Mouse (Mus musculus) layer of hippocampus, adult 2 months (tissue): ENCODE data around the gene Chst10. TPM values are rescaled to one million over a fixed set of nuclear protein-coding genes. Genes with fewer than 3 reads are reported as not detected.

Experiments
- DNase-seq, 2 experiments: peaks; one replicate each; pipeline ENCODE4 v3.0.0; 2022; ENCODE audit warnings: low spot score in 2 of 2
- H3K27ac ChIP-seq: fragments of 200-600 bp; 2 replicates; pipeline ENCODE4 v1.8.1; 2022
- H3K4me3 ChIP-seq: fragments of 200-600 bp; 2 replicates; pipeline ENCODE4 v1.8.1; 2022; ENCODE audit warnings: mild to moderate bottlenecking
- CTCF ChIP-seq: fragments of 200-600 bp; conservative IDR thresholded peaks from 2 replicates; pipeline ENCODE4 v1.8.1; 2022; ENCODE audit warnings: antibody characterized with exemption, mild to moderate bottlenecking, moderate library complexity
- total RNA-seq, 2 experiments: library from RNA; stranded (reverse); gene quantifications; 2 replicates each; pipeline ENCODE4 v1.2.3; 2021

Chst10 gene
- total RNA-seq, 2 experiments from 2014 or later = 52.6 to 56.3 TPM

DNA sequence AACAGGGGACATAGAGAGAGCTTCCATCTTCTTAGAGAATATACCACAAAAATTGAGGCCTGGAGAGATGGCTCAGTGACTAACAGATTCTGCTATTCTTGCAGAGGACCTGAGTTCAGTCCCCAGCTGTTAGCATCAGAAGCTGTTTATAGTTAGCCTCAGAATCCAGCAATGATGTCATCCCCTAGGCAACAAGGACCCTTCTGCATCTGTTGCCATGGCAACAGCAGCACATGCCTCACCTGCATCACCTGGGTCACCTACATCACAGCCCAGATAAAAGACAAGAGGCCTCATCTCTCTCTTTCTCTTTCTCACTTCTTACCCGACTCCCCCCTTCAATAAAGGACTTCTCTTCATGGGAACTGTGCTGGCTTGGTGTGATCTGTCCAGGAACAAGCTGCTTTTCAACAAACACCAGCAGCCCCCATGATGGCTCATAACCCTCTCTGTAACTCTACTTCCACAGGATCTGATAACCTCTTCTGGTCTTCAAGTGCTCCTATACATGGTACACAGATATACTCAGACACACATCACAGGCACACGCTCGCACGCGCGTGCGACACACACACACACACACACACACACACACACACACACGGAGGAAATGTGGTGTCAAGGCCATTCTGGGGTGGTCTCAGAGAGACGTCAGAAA, 37.0 kb downstream of the Chst10 start:
- no peak for TF ChIP-seq CTCF
- Histone ChIP-seq H3K4me3 (no peak overlapping the region), H3K27ac (no peak overlapping the region)
- DNase-seq = no peak

DNA sequence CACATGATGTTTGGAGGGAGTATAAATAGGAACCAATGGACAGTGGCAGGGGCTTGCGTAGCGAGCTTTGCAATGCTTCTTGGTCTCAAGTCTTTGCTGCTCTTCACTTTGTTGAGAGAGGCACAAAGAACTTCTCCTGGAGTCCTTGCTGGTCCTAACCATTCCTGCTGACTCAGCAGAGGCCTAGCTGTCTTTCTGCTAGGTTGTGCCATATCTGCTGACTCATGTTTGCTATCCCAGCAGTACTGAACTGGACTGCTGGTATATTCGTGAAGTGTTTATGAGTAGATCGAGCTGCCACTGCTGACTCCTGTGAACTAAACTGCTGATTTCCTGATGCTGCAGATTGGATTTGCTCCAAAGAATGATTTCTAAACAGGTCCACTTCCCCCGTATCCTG, 37.8 kb downstream of the Chst10 start:
- no peak for TF ChIP-seq CTCF
- Histone ChIP-seq H3K27ac (no peak overlapping the region), H3K4me3 (no peak overlapping the region)
- no peak for DNase-seq

DNA sequence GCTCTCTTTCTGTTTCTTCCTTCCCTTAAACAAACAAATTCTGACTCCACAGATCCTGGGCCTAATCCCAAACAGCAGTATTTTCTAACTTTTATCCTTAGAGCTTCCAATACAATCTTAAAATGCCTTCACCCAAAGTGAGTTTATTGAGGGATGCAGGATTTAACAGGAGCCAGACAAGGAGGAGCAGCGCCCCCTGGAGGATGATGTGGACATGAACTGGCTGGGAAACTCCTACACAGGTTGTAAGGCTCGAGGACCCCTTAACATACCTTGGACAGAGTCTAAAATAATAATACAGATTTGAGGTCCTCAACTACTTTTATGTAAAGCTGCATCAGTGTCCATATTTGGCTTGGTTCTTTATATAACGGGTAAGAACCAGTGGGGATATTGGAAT, 41.8 kb downstream of the Chst10 start:
- TF ChIP-seq CTCF = peak; percentile 97
- Histone ChIP-seq H3K27ac (no peak overlapping the region), H3K4me3 (peak overlapping the region; percentile 42)
- peak; percentile 51 to 84 for DNase-seq

GRCm38 (mm10) chr1:38852250-38852649, 45.7 kb downstream of the Chst10 start:
- H3K27ac ChIP-seq = no peak overlapping the region
- no peak for TF ChIP-seq CTCF
- DNase-seq = no peak
- no peak overlapping the region for H3K4me3 ChIP-seq

DNA sequence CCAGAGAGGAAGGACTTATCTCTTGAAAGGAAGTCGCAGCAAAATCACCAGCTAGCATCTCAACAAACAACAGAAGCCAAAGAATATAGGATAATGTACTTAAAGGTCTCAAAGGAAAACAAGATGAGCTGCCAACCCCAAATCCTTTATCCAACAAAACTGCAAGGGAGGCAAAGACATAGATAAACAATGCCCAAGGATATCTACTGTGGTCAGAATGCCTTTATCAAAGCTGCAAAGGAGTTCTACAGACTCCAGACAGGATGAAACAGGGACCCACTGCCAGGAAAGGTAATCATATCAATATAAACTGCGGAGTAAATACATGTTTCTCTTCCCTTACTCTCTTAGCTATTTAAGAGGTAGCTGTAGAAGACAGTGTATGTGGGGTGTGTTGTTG, 47.3 kb downstream of the Chst10 start:
- no peak for TF ChIP-seq CTCF
- DNase-seq = no peak
- H3K27ac ChIP-seq = no peak overlapping the region

DNA sequence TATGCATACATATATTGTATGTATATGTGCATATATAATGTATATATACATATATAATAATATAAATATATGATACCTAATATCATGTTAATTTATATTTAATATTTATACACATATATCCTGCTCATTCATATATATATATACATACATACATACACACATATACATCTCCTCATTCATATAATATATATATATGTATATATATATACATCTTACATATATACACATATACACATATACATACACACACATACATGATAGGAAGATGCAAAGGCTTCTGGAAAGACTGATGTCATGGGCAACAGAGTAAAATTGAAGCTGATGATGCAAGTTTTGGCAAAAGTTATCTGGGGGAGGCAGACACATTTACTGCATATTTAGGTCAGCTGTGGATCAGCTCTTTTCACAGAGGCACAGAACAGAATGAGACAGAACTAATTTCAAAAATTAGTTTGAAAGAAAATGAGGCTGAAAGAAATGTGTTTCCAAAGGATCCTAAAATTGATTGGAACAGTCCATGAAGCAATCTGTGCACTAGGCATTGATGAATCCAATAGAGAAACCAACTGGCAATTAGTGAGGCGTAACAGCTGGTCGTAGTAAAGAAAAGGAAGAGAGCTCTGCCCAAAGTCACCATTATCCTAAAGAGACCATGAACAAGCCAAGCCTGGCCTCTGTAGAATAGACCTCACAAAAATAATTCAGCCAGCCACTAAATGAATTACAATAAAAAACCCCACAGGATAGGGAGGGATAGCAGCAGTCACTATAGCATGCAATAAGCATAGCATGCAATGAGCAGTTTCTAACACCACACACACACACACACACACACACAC, 49.3 kb downstream of the Chst10 start:
- Histone ChIP-seq H3K27ac (peak overlapping the region; percentile 81), H3K4me3 (peak overlapping the region; percentile 45)
- peak in 1 of 2 experiments; percentile 57 for DNase-seq
- no peak for TF ChIP-seq CTCF

More for the DNA sequence above, 47.3 kb downstream of the Chst10 start:
- no peak overlapping the region for H3K4me3 ChIP-seq

DNA sequence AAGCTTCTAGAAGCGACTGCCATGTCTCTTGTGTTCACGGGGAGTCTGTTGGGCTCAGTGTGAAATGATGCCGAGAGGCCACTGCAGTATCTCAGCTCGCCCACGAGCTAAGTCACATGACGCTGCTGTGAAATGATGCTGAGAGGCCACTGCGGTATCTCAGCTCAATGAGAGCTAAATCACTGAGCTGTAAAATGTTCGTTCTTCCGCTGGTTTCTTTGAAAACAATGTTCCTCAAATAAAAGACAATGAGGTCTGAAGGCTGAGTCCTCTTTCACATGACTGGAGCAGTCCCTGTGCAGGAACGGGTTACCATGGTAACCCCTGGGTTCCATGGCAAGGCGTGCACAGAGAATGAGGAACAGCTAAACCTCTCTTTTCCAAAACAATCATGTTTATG, 50.0 kb downstream of the Chst10 start:
- no peak for TF ChIP-seq CTCF
- Histone ChIP-seq H3K4me3 (peak overlapping the region; percentile 45), H3K27ac (peak overlapping the region; percentile 81)
- peak; percentile 41 to 44 for DNase-seq

DNA sequence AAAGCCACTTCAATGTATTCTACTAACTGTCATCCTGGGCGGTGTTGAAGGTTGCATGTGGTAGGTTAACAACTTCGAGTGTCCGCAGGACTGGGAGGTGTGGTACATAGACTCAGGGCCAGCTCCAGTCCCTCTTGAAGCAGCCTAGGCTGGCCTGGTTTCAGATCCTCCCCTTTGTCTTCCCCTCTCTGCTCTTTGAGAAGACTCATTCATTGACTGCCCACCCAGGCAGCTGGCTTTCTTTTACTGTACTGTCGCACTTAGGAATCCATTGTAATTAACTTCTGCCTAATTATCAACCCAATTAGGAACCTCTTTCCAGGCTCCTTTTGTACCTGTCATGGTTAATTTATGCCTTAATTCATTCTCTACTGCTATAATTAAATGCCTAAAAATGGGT, 54.7 kb downstream of the Chst10 start:
- Histone ChIP-seq H3K27ac (no peak overlapping the region), H3K4me3 (no peak overlapping the region)
- no peak for DNase-seq
- no peak for TF ChIP-seq CTCF

DNA sequence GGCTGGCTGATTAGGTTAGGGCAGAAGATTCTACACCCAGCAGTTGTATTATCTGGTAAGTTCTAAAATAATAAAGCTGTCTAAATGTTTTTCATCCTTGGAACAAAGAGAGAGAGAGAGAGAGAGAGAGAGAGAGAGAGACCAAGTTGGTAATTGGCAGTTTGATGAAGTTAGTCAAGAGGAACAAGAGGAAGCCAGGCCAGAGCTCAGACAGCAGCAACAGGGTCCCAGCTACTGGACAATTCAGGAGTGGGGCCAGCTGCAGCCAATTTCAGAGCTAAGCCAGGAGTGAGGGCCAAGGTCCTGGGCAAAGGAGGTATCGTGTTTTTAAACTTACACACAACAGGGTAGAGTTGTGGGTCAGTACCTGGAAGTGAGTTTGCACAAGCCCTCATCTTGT, 55.1 kb downstream of the Chst10 start:
- no peak for TF ChIP-seq CTCF
- no peak overlapping the region for H3K27ac ChIP-seq
- DNase-seq = no peak
- no peak overlapping the region for H3K4me3 ChIP-seq

DNA sequence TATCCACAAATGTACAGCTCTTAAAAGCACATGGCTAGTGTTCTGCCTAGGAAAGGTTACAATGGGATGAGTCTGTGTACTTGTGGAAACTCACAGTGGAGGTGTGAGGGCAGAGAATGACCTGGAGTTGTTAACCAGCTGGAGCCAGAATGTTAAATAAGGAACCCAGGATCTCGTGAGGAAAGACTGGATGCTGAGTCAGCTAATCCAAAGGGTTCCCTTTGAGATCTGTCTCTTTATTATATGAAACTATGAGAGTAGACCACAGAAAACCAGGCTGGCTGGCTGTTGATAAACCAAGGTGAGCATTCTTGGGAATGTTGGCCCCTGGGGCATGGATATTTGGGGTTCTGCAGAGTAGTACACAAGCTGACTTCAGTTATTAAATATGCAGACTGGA, 58.0 kb downstream of the Chst10 start:
- no peak for TF ChIP-seq CTCF
- DNase-seq = no peak
- H3K4me3 ChIP-seq = no peak overlapping the region
- no peak overlapping the region for H3K27ac ChIP-seq

- H3K27ac ChIP-seq = peak within 1 kb of the TSS; percentile 95
- peak; percentile 77 to 79 for DNase-seq
- H3K4me3 ChIP-seq = peak within 1 kb of the TSS; percentile 71
- 0 out of 2 replicates have a peak, but pooled peaks have one; percentile 8 for TF ChIP-seq CTCF
These were observed 61.5 kb downstream of the Chst10 start, which contains the start of gene Lonrf2 for GRCm38 (mm10) chr1:38836477-38836872. Gene Lonrf2, minus strand, starts transcription at chr1:38836711.

- peak overlapping the region; percentile 95 for H3K27ac ChIP-seq
- DNase-seq = no peak
These were observed 62.1 kb downstream of the Chst10 start for GRCm38 (mm10) chr1:38835568-38836476.

DNA sequence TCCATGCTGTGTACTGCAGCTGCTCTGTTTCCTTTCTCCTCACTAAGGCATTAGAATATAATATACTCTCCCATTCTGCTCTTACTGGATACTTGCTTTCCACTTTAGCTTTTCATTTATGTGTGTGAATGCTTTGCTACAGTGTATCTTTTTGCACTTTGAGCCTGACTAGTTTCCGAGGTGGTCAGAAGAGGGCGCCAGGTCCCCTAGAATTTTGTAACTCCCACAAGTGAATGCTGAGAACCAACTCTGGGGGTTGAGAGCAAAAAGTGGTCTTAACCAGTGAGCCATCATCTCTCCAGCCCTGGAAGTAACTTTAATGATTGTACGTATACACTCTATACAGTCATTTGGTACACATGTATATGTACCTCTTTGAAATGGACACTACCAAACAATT, 63.1 kb downstream of the Chst10 start:
- peak in 1 of 2 experiments; percentile 44 for DNase-seq
- peak; percentile 72 for TF ChIP-seq CTCF
- peak overlapping the region; percentile 71 for H3K4me3 ChIP-seq
- no peak overlapping the region for H3K27ac ChIP-seq

More at GRCm38 (mm10) chr1:38835568-38836476, 62.1 kb downstream of the Chst10 start:
- TF ChIP-seq CTCF = no peak
- H3K4me3 ChIP-seq = peak overlapping the region; percentile 71
